Mouse (Mus musculus) limb, embryonic 12.5 days (tissue): Measurements from ENCODE around the gene Ptch1. TPM values are rescaled to one million over a fixed set of nuclear protein-coding genes. Genes with fewer than 3 reads are reported as not detected.

Experiments
- ATAC-seq: fragments of 200-750 bp; cut with Nextera tagmentation; 2 replicates; pipeline ENCODE4 v1.8.0; 2017; ENCODE audit warnings: low read depth, moderate TSS enrichment; ENCODE audit not compliant: insufficient number of reproducible peaks, insufficient read depth, low FRiP score, low TSS enrichment
- H3K27ac ChIP-seq: fragments of 300-500 bp; sonication (generic); 2 replicates; pipeline ENCODE4 v1.5.1; 2016; ENCODE audit warnings: mild to moderate bottlenecking, moderate library complexity
- H3K27me3 ChIP-seq: fragments of 300-500 bp; sonication (generic); 2 replicates; pipeline ENCODE4 v1.6.1; 2016; ENCODE audit warnings: mild to moderate bottlenecking, moderate library complexity
- H3K36me3 ChIP-seq: fragments of 300-500 bp; sonication (generic); 2 replicates; pipeline ENCODE4 v1.6.1; 2016; ENCODE audit warnings: mild to moderate bottlenecking, moderate library complexity
- H3K4me1 ChIP-seq: fragments of 300-500 bp; sonication (generic); replicated peaks from 2 replicates; pipeline ENCODE4 v1.6.1; 2016
- H3K4me2 ChIP-seq: fragments of 300-500 bp; sonication (generic); 2 replicates; pipeline ENCODE4 v1.6.1; 2016; ENCODE audit warnings: mild to moderate bottlenecking, moderate library complexity
- H3K4me3 ChIP-seq: fragments of 300-500 bp; sonication (generic); replicated peaks from 2 replicates; pipeline ENCODE4 v1.5.1; 2016; ENCODE audit warnings: mild to moderate bottlenecking
- H3K9ac ChIP-seq: fragments of 300-500 bp; sonication (generic); replicated peaks from 2 replicates; pipeline ENCODE4 v1.6.1; 2016; ENCODE audit warnings: mild to moderate bottlenecking, moderate library complexity
- H3K9me3 ChIP-seq: fragments of 300-500 bp; sonication (generic); 2 replicates; pipeline ENCODE4 v1.6.1; 2016; ENCODE audit warnings: mild to moderate bottlenecking, moderate library complexity
- WGBS: fragments of 180-500 bp; shearing (Covaris S2); methylation state at CpG from one replicate; pipeline ENCODE4 v1.1.7; 2016; 5-methylcytosine and 5-hydroxymethylcytosine counted together
- polyA plus RNA-seq: library from polyadenylated mRNA; unstranded; fragments of >200 nt; fragmentation: Nextera tagmentation; extraction: Ambion mirVana; gene quantifications from 2 replicates; pipeline ENCODE4 v1.2.1, GENCODE M21; 2016

The Ptch1 gene
- polyA plus RNA-seq, 1 experiment from 2014 or later: 21.6 TPM

- Histone ChIP-seq H3K36me3 (no peaks in the 10 kb centered on the region), H3K4me1 (peaks cover 48% of the 10 kb centered on the region), H3K9me3 (no peaks in the 10 kb centered on the region), H3K27ac (no peak overlapping the region), H3K27me3 (peaks cover 39% of the 10 kb centered on the region), H3K4me2 (peak overlapping the region; percentile 97), H3K4me3 (peak overlapping the region; percentile 77), H3K9ac (no peak overlapping the region)
- ATAC-seq: no peak
Observed at GRCm38 (mm10) chr13:63570456-63570855, 2.9 kb downstream of the Ptch1 start.

GRCm38 (mm10) chr13:63569396-63569756 is 4.0 kb downstream of the Ptch1 start:
- Histone ChIP-seq H3K36me3 (no peaks in the 10 kb centered on the region), H3K9me3 (no peaks in the 10 kb centered on the region), H3K4me2 (peak overlapping the region; percentile 97), H3K4me3 (peak overlapping the region; percentile 98), H3K4me1 (peaks cover 47% of the 10 kb centered on the region), H3K27me3 (peaks cover 35% of the 10 kb centered on the region), H3K9ac (peak overlapping the region; percentile 44), H3K27ac (peak overlapping the region; percentile 87)
- WGBS: 8% methylated on average over 5 of the region's 5 CpGs
- ATAC-seq: no peak

- Histone ChIP-seq H3K4me2 (peak overlapping the region; percentile 97), H3K9me3 (no peaks in the 10 kb centered on the region), H3K9ac (peak overlapping the region; percentile 44), H3K36me3 (no peaks in the 10 kb centered on the region), H3K4me1 (peaks cover 42% of the 10 kb centered on the region), H3K27ac (peak overlapping the region; percentile 87), H3K4me3 (peak overlapping the region; percentile 98), H3K27me3 (peaks cover 29% of the 10 kb centered on the region)
- 1% methylated on average over 19 of the region's 19 CpGs for WGBS
- ATAC-seq: no peak
Observed at GRCm38 (mm10) chr13:63568741-63569395, 4.5 kb downstream of the Ptch1 start.

- Histone ChIP-seq H3K4me2 (peak overlapping the region; percentile 97), H3K4me3 (peak overlapping the region; percentile 98), H3K9me3 (no peaks in the 10 kb centered on the region), H3K36me3 (no peaks in the 10 kb centered on the region), H3K27me3 (peaks cover 25% of the 10 kb centered on the region), H3K4me1 (peaks cover 38% of the 10 kb centered on the region), H3K27ac (peak overlapping the region; percentile 87), H3K9ac (peak overlapping the region; percentile 62)
- no peak for ATAC-seq
- under 1% methylated on average over 14 of the region's 14 CpGs for WGBS
Observed at GRCm38 (mm10) chr13:63568306-63568705, 5.1 kb downstream of the Ptch1 start.

- Histone ChIP-seq H3K4me3 (peak overlapping the region; percentile 98), H3K9me3 (no peaks in the 10 kb centered on the region), H3K4me2 (peak overlapping the region; percentile 97), H3K9ac (peak overlapping the region; percentile 62), H3K27ac (peak overlapping the region; percentile 87), H3K27me3 (peaks cover 25% of the 10 kb centered on the region), H3K4me1 (peaks cover 38% of the 10 kb centered on the region), H3K36me3 (no peaks in the 10 kb centered on the region)
- peak; percentile 86 for ATAC-seq
- under 1% methylated on average over 55 of the region's 62 CpGs for WGBS
Observed at GRCm38 (mm10) chr13:63567677-63568293, 5.6 kb downstream of the Ptch1 start.

GRCm38 (mm10) chr13:63566018-63567015 is 7.1 kb downstream of the Ptch1 start:
- ATAC-seq: peak; percentile 49
- H3K9ac ChIP-seq: peak overlapping the region; percentile 100
- H3K4me2 ChIP-seq: peak overlapping the region; percentile 97
- H3K27me3 ChIP-seq: peaks cover 14% of the 10 kb centered on the region
- peaks cover 39% of the 10 kb centered on the region for H3K4me1 ChIP-seq
- 0 out of 2 replicates have a peak, but pooled peaks cover under 1% of the 10 kb centered on the region for H3K36me3 ChIP-seq
- H3K27ac ChIP-seq: peak overlapping the region; percentile 100
- no peaks in the 10 kb centered on the region for H3K9me3 ChIP-seq
- H3K4me3 ChIP-seq: peak overlapping the region; percentile 98
- WGBS: under 1% methylated on average over 46 of the region's 46 CpGs

- WGBS: under 1% methylated on average over 82 of the region's 99 CpGs
- Histone ChIP-seq H3K36me3 (peaks cover 9% of the 10 kb centered on the region; the same call in 1 of the 2 replicates), H3K4me2 (peak overlapping the region; percentile 97), H3K9me3 (no peaks in the 10 kb centered on the region), H3K9ac (peak overlapping the region; percentile 100), H3K4me3 (peak overlapping the region; percentile 98), H3K27ac (peak overlapping the region; percentile 100), H3K27me3 (peaks cover 7% of the 10 kb centered on the region), H3K4me1 (peaks cover 39% of the 10 kb centered on the region)
- ATAC-seq: no peak
Observed at GRCm38 (mm10) chr13:63565320-63566017, 7.9 kb downstream of the Ptch1 start.

- Histone ChIP-seq H3K9me3 (no peaks in the 10 kb centered on the region), H3K4me3 (peak overlapping the region; percentile 98), H3K9ac (peak overlapping the region; percentile 100), H3K27me3 (peaks cover 5% of the 10 kb centered on the region), H3K4me2 (peak overlapping the region; percentile 97), H3K36me3 (peaks cover 13% of the 10 kb centered on the region; the same call in 1 of the 2 replicates), H3K27ac (peak overlapping the region; percentile 100), H3K4me1 (peaks cover 40% of the 10 kb centered on the region)
- no peak for ATAC-seq
- WGBS: 0% methylated on average over 36 of the region's 36 CpGs
Observed at GRCm38 (mm10) chr13:63564626-63565319, 8.6 kb downstream of the Ptch1 start.

- peaks cover 41% of the 10 kb centered on the region for H3K4me1 ChIP-seq
- under 1% methylated on average over 51 of the region's 51 CpGs for WGBS
- no peaks in the 10 kb centered on the region for H3K27me3 ChIP-seq
- no peaks in the 10 kb centered on the region for H3K9me3 ChIP-seq
- peak overlapping the region; percentile 100 for H3K27ac ChIP-seq
- H3K4me2 ChIP-seq: peak overlapping the region; percentile 97
- peak overlapping the region; percentile 100 for H3K9ac ChIP-seq
- peaks cover 14% of the 10 kb centered on the region; the same call in 1 of the 2 replicates for H3K36me3 ChIP-seq
- no peak for ATAC-seq
- H3K4me3 ChIP-seq: peak overlapping the region; percentile 98
Observed at GRCm38 (mm10) chr13:63563781-63564625, 9.4 kb downstream of the Ptch1 start.
